Mouse (Mus musculus) layer of hippocampus, adult 8-10 months (tissue): Measurements from ENCODE around the gene Plxnd1. TPM values are rescaled to one million over a fixed set of nuclear protein-coding genes. Genes with fewer than 3 reads are reported as not detected.

Experiments used
- DNase-seq, 2 experiments: peaks; one replicate each; pipeline ENCODE4 v3.0.0; 2022; ENCODE audit warnings: low spot score in 2 of 2
- total RNA-seq, 4 experiments: library from RNA; stranded (reverse); gene quantifications; 2 replicates each; pipeline ENCODE4 v1.2.4; 2022

Plxnd1 gene
- total RNA-seq, 4 experiments from 2014 or later = 17.9 to 35.6 (median 31.1) TPM

DNA sequence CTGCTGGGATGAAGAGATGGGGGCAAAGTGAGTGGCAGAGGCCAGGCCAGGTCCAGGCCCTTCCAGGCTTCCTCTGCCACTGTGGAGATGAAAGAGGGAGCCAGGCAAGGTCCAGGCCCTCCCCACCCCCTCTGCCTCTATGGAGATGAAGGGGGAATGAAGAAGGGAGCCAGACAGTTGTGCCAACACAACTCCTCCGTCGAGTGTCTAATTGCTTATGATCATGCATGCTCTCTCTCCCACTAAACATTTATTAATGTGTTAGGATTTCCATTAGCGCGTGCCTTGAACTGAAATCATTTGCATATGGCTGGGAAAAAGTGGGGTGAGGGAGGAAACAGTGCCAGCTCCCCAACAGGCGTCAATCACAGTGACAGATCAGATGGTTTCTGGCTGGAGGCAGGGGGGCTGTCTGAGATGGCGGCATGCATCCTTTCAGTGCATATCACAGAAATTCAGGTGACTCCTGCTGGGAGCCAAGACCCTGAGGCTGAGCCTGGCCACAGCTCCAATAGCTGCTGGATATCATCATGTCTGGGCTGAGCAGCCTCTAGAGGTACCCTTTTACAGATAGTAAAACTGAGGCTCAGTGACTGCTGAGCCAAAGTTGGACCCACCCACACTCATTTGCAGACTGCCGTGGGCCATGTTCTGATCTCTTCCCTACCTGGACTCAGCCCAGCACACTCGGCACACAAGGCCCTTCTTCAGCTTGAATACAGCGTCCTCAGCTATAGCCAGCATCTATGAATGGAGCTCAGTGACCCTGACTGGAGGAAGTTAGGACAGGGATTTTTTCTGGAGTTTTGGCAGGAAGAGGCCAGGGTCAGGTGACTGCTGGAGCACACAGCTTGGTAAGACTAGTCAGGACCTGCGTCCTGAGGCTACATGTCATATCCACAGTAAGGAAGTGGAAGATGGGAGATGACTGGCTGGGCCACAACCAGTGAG, 67.2 kb downstream of the Plxnd1 start:
- no peak for DNase-seq

DNA sequence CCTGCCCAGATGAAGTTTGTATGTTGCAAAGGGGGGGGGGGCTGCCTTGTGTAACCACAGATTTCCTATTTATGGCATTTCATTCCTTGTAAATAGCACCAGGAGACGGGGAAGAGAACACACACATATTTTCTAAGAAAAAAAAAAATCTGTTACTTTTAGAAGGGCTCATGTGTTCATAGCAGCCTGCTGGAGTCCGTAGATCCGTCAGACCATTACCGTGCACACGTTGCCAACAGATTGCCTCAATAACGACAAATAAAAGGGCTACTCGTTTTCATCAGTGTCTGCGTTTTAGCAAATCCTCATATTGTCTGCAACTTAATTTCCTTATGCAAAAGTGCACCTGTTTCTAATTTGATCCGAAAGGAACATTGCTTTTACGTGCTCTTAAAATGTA, 68.4 kb downstream of the Plxnd1 start:
- no peak for DNase-seq

- DNase-seq = no peak
Observed at GRCm38 (mm10) chr6:115924829-115925228, 70.0 kb downstream of the Plxnd1 start.

DNA sequence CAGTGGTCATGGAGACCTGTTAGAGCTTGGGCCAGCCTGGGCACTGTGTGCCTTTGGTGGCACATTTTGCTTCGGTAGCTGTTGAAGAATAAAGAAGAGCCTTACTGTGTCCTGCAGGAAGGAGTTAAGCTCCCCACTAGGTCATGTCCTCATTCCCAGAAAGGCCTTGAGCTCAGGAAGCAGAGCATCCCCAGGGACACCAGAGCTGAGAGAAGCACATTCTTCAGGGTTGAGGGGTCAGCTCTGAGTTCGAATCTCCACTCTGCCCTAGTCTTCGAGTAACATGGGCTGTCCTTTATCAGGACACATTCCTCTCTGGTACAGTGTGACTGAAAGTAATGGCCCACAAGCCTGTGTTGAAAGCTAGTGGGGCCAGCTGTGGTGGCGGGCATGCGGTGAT, 74.9 kb downstream of the Plxnd1 start:
- no peak for DNase-seq

- no peak for DNase-seq
Observed at GRCm38 (mm10) chr6:115918615-115919014, 76.2 kb downstream of the Plxnd1 start.

DNA sequence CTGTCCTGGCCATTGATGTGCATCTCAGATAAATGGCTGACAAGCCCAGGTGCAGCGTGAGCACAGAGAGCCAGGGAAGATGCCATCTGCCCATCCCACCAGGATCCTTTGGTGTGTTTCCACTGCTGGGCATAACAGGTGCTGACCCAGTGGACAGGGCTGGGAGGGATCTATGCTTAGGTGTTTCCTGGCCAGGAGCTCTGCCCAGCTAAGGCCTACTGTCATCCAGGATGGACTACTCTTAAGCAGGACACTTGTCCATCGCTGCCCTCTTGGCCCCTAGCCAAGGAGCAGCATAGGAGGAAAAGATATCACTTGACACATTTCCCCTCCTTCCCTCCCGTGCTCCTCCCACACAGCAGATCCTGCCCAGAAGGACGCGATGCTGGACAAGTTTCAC, 78.2 kb downstream of the Plxnd1 start:
- DNase-seq = no peak

DNA sequence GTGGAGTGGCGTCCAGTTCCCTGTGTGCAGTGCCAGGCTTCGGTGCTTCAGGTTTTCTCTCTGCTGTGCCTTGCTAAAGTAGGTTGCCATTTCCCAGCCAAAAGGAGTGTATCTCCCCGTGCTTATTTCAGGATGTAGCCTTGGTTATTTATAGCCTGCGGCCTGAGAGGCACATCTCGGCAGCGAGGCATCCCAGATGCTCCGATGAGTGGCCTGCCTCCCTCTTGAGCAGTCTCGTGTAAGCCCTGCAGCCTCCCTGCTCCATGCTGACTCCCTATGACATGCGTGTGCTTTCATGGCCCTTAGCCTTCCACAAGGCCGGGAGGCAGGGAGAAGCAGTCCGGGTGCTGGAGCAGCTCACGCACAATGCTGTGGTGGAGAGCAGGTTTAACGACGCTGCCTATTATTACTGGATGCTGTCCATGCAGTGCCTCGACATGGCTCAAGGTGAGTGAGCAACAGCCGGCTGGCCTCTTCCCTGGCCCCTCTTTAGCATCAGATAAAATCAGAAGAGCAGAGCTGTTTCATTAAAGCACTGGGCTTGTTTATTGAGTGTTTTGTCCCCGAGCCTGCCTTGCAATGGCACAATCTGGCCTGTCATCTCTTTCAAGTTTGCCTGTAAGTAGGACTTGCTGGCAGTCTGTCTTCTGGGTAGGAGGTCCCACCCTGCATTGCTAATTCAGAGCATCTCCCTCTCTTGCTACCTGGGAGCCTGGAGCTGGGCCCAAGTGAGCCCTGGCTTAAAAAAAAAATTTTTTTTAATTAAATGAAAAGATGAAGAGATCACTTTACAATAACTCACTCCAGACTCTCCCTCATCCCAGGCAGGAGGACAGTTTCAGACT, 79.0 kb downstream of the Plxnd1 start:
- DNase-seq = no peak

DNA sequence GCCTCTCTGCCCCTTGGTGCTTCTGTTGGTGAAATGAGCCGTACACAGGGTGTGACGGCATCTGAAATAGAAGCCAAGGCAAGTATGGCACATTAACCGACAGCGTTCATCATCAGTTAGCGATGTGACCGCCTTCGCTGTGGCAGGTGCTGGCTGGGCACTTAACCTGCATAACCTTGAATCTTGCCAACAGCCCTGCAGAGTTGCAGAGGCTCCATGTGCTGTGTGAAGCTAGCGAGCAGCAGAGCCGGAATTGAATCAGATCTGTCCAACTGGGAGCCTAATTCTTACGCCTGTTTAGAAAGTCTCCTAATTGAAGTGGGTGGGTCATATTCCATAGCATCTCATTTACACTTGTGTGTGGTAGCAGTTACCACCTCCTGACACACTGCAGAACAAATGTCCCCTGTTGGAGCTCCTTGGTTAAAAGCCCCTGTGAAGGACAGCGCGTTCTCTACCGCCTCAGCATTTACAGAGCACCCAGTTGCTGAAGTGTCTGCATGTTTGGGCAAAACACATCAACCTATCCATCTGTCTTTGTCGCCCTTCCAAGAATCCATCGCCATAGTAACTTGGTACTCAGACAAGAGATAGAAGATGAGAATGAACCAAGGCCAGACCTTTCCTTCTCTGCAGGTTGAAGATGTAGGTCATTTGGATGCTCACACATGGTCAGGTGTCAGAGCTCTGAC, 80.1 kb downstream of the Plxnd1 start:
- DNase-seq = peak; percentile 61 to 70

- peak in 1 of 2 experiments; percentile 74 for DNase-seq
Observed at GRCm38 (mm10) chr6:115913482-115913881, 81.3 kb downstream of the Plxnd1 start.

DNA sequence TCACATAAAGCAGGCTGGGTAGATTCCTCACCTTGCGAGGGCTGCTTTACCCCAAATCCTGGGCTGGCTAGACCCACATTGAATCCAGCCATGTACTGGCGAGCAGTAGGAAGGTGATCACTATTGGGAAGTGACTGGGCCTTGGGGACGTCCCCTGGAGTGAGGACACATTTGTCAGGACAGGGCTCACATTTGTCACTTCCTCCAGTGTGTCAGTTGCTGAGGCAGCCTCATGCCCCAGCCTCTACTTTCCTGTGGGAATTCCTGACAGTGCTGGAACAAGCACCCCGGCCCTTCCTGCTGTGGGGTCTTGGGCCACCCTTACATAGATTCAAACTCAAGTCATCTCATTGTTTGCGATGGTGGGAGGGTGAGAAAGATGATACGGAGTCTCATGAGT, 83.0 kb downstream of the Plxnd1 start:
- no peak for DNase-seq

GRCm38 (mm10) chr6:115909940-115910339, 84.9 kb downstream of the Plxnd1 start:
- DNase-seq = no peak

- DNase-seq = no peak
Observed at GRCm38 (mm10) chr6:115909052-115909451, 85.8 kb downstream of the Plxnd1 start.

- DNase-seq = no peak
Observed at GRCm38 (mm10) chr6:115908421-115908982, 86.3 kb downstream of the Plxnd1 start.

DNA sequence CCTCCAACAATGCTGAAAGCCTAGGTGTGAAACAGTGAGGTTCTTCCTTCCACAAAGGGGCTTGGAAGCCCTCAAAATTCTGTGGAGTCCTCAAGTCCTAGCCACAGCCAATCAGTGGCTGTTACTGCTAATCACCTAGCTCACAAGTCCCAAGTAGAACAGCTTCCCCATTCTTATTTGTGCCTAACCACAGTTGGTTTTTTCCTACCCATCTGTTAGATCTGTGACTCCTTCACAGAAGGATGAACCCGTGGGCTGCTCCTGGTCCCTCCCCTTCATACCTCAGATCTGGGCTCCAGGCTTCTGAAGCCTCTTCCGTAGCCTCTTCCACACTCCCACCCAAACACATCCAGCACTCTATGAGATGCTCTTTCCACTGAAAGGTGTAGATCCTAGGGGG, 87.9 kb downstream of the Plxnd1 start:
- no peak for DNase-seq

DNA sequence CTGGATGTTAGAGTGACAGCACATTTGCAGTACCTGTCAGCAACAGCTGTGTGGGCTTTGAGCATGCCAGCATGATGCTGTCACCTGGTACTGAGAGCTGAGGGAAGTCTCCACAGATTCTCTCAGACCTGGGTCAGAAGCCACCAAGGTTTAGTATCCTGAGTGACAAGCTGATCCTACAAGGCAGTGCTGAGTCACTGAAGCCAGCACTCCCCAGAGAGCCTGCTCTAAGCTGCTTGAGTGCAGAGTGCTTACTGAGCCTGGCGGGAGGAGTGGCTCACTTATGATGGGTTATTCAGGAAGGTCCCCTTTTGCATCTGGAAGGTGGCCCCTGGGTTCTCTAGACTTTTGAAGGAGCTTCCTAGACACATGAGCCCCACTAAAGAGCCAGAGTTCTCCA, 88.3 kb downstream of the Plxnd1 start:
- DNase-seq = no peak

- no peak for DNase-seq
Observed at GRCm38 (mm10) chr6:115905568-115905967, 89.2 kb downstream of the Plxnd1 start.

Other genes starting within 250 kb of the Plxnd1 start
- gene Tmem40, start 232.6 kb downstream of the Plxnd1 start, total RNA-seq = under 1 TPM in 3 of 4 experiments, not detected in 1; 0.55 to 0.62 (median 0.59) TPM
- gene Cand2, start 220.5 kb downstream of the Plxnd1 start, total RNA-seq = 1 to 10 TPM; 2.5 to 4.7 (median 3.4) TPM
- 100 to 1,000 TPM; 486 to 663 (median 564) TPM for gene Rpl32, start 186.3 kb downstream of the Plxnd1 start, total RNA-seq
- 1 to 10 TPM; 4.3 to 5.7 (median 5.4) TPM for gene Efcab12, start 156.6 kb downstream of the Plxnd1 start, total RNA-seq
- 1 to 10 TPM; 5.7 to 7.3 (median 6.6) TPM for gene Mbd4, start 141.6 kb downstream of the Plxnd1 start, total RNA-seq
- 10 to 100 TPM; 26.3 to 37.8 (median 30.0) TPM for gene Ift122, start 141.5 kb downstream of the Plxnd1 start, total RNA-seq
- 1 to 10 TPM in 1 of 4 experiments, under 1 TPM in 3; 0.45 to 1.7 (median 0.72) TPM for gene Rho, start 63.3 kb downstream of the Plxnd1 start, total RNA-seq
- gene H1foo, start 50.1 kb downstream of the Plxnd1 start, total RNA-seq = not detected
- gene Tmcc1, start 198.5 kb upstream of the Plxnd1 start, total RNA-seq = 10 to 100 TPM; 80.2 to 90.1 (median 85.2) TPM
- 100 to 1,000 TPM in 3 of 4 experiments, 10 to 100 TPM in 1; 95.9 to 121 (median 112) TPM for gene Washc2, start 213.0 kb upstream of the Plxnd1 start, total RNA-seq